Mouse (Mus musculus) mouse trophoblast stem cell (cell line): ENCODE results near the gene Sox2.

Source experiments
- in situ Hi-C, 2 experiments: fragments of 300-500 bp; cut with MseI, MboI; formaldehyde crosslinking; loops; 2 replicates in 1 of 2; 3 replicates in 1 of 2; pipeline ENCODE4 v1.15.1; 2025

The Sox2 gene

GRCm38 (mm10) chr3:34658241-34658965, 8.2 kb downstream of the Sox2 start:
- in situ Hi-C loops, result no loop called here

GRCm38 (mm10) chr3:34658966-34659535, 8.8 kb downstream of the Sox2 start:
- in situ Hi-C loops, result no loop called here

- in situ Hi-C loops, result no loop called here
Observed at GRCm38 (mm10) chr3:34659861-34660260, 9.7 kb downstream of the Sox2 start.

- in situ Hi-C loops, result no loop called here
Observed at GRCm38 (mm10) chr3:34660542-34661290, 10.5 kb downstream of the Sox2 start.

- in situ Hi-C loops, result no loop called here
Observed at GRCm38 (mm10) chr3:34661341-34662007, 11.3 kb downstream of the Sox2 start.

GRCm38 (mm10) chr3:34662008-34662711, 12.0 kb downstream of the Sox2 start:
- in situ Hi-C loops, result no loop called here

- in situ Hi-C loops, result no loop called here
Observed at GRCm38 (mm10) chr3:34662712-34663655, 12.8 kb downstream of the Sox2 start.

GRCm38 (mm10) chr3:34663701-34664635, 13.8 kb downstream of the Sox2 start:
- in situ Hi-C loops, result no loop called here

GRCm38 (mm10) chr3:34664636-34665531, 14.7 kb downstream of the Sox2 start:
- in situ Hi-C loops, result no loop called here

- in situ Hi-C loops, result no loop called here
Observed at GRCm38 (mm10) chr3:34665751-34666665, 15.8 kb downstream of the Sox2 start.

GRCm38 (mm10) chr3:34667180-34667579, 17.0 kb downstream of the Sox2 start:
- in situ Hi-C loops, result no loop called here

- in situ Hi-C loops, result no loop called here
Observed at GRCm38 (mm10) chr3:34667881-34668817, 17.9 kb downstream of the Sox2 start.

GRCm38 (mm10) chr3:34671024-34671660, 20.9 kb downstream of the Sox2 start:
- in situ Hi-C loops, result no loop called here

- in situ Hi-C loops, result no loop called here
Observed at GRCm38 (mm10) chr3:34678840-34679239, 28.6 kb downstream of the Sox2 start.

GRCm38 (mm10) chr3:34679439-34679838, 29.2 kb downstream of the Sox2 start:
- in situ Hi-C loops, result no loop called here

- in situ Hi-C loops, result no loop called here
Observed at GRCm38 (mm10) chr3:34679921-34680320, 29.7 kb downstream of the Sox2 start.
